Mouse (Mus musculus) stomach, postnatal 0 days (tissue): ENCODE results near the gene Msl3l2.

ENCODE experiments used
- CTCF ChIP-seq: IDR thresholded peaks from 2 replicates; pipeline ENCODE4 v1.5.1; 2016; ENCODE audit warnings: antibody characterized with exemption, low read depth, mild to moderate bottlenecking, moderate library complexity
- EP300 ChIP-seq: optimal IDR thresholded peaks from 2 replicates; pipeline ENCODE3; 2016; ENCODE audit warnings: antibody characterized with exemption

- TF ChIP-seq CTCF = no peak
- no peak for TF ChIP-seq EP300
Observed at GRCm38 (mm10) chr10:56156956-56157355, 50.2 kb downstream of the Msl3l2 start.
